Mouse (Mus musculus): ENCODE results near the gene Zfp467.

Gene Zfp467

DNA sequence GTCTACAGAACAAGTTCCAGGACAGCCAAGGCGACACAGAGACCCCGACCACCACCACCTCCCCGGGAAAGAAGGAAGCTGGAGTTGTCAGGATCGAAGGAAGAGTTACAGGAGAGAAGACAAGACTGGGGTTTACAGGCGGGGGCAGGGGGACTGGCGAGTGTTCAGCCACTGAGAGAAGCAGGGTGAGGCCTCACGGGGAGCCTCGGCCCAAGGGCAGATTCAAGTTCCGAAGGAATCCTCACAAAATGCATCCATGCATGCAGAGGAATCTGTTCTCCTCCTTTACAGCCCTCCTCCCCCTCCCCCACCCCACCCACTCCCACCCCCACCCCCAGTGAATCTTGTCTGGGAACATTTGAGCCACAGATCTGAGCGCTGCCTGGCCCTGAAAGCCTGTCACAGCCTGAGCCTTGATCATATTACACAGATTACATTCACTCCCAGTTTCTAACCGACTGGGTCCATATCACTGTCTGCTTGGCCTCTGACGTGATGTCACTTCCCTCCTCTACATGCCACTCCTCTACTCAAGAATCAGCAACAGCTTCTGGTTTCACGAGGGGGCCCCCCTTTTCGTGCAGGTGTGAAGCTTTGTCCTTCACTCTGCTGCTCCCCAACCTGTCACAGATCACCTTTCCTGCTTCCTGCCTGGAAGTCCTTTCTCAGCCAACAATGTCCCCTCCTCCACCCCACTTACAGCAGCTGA lies 5.2 kb downstream of the Zfp467 start:
- DNase-seq (ENCODE audit: extremely low read depth, low read depth, low spot score) = no peak

- DNase-seq (ENCODE audit: extremely low read depth, low read depth, low spot score) = no peak
Observed at GRCm38 (mm10) chr6:48439654-48440053, 6.0 kb downstream of the Zfp467 start.

GRCm38 (mm10) chr6:48438475-48439125 lies 7.0 kb downstream of the Zfp467 start:
- no peak for DNase-seq (ENCODE audit: extremely low read depth, low read depth, low spot score)

- no peak for DNase-seq (ENCODE audit: extremely low read depth, low read depth, low spot score)
Observed at GRCm38 (mm10) chr6:48437679-48438376, 7.8 kb downstream of the Zfp467 start.

- no peak for DNase-seq (ENCODE audit: extremely low read depth, low read depth, low spot score)
Observed at GRCm38 (mm10) chr6:48435706-48436349, 9.8 kb downstream of the Zfp467 start.

DNA sequence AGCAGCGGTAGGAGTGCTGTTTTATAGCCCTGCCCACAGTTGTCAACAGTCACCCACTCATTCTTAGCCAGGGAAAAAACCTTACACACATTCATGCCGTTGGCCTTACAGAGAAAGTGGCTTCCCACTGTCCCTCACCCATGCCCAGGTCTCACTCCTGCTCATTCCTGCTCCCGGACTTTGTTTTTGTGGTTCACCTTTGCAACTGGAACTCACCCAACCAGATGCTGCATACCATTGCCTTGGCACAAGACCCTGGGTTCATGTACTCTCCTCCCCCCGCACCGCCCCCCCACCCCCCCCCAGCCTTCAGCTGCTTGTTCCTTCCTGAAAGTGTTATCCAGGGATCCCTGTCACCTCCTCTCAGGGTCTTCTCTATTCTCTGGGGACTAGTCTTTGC lies 10.5 kb downstream of the Zfp467 start:
- DNase-seq (ENCODE audit: extremely low read depth, low read depth, low spot score) = no peak

- DNase-seq (ENCODE audit: extremely low read depth, low read depth, low spot score) = peak; percentile 47
Observed at GRCm38 (mm10) chr6:48434651-48435050, 11.0 kb downstream of the Zfp467 start.

GRCm38 (mm10) chr6:48432893-48433816 lies 12.5 kb downstream of the Zfp467 start:
- DNase-seq (ENCODE audit: extremely low read depth, low read depth, low spot score) = peak; percentile 69

- no peak for DNase-seq (ENCODE audit: extremely low read depth, low read depth, low spot score)
Observed at GRCm38 (mm10) chr6:48430748-48431147, 14.9 kb downstream of the Zfp467 start.

DNA sequence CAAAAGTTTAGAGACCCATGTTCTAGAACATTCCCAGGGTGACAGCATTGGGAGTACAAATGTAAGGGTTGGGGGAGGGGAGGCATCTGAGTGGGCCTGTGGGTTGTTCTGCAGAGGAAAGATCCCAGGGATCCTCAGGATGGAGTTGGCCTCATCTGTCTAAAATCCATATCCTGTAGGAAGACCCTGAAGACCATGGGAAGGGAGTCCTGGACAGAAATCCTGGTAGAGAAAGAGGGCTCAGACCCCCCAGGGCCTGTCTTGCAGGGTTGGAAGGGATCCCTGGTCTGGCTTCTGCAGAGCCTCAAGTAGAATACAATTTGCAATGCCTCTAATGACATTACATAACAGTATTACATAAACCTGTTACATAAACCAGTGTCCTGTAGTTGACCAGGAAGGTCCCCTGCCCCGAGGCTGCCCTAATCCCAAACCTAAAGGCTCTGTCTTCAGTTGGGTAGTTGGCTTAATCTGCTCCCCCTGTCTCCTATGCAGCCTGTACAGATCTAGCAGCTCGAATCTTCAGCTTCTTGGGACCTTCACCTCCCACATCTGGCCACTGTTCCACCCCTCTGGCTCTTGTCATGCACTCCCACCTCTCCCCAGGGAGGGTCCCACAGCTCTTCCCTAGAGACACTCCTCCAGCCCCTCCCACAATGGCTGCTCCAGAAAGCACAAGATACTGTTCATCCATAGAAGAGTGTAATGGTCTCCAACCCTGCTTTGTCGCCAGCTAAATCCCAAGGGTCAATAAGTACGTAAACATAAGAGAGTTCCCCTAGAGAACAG lies 16.7 kb downstream of the Zfp467 start:
- DNase-seq (ENCODE audit: extremely low read depth, low read depth, low spot score) = no peak

- DNase-seq (ENCODE audit: extremely low read depth, low read depth, low spot score) = no peak
Observed at GRCm38 (mm10) chr6:48426956-48427355, 18.7 kb downstream of the Zfp467 start.

DNA sequence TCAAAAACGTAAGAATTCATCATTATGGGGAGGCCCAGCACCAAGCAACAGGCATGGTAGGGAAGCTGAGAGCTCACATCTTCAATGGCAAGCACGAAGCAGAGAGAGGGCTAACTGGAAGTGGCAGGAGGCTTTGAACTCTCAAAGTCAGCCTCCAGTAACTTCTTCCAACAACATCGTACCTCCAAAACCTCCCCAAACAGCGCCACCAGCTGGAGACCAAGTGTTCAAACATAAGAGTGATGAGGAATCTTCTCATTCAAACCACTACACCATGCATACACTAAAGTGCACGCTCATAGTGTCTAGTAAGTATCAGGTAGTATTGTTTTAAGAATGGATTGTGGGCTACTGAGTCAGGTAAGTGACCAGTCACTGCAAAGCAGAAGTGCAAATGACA lies 21.6 kb downstream of the Zfp467 start:
- DNase-seq (ENCODE audit: extremely low read depth, low read depth, low spot score) = no peak

DNA sequence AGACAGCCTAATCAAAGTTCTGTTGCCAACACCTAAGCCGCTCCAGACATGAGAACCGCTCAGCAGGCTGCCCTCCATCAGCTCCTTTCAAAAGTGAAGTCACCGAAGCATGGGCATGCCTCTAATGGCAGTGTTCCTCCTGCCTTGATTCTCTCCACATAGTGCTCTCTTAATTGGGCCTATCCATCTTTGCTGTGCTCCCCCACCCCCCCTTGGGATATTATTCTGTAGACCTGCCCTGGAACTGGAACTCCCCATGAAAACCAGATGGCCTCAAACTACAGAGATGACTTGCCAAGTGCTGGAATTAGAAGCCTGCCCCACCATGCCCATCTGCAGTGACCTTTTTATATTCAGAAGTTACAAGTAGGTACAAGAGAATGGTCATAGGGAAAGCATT lies 22.3 kb downstream of the Zfp467 start:
- DNase-seq (ENCODE audit: extremely low read depth, low read depth, low spot score) = no peak

- no peak for DNase-seq (ENCODE audit: extremely low read depth, low read depth, low spot score)
Observed at GRCm38 (mm10) chr6:48420647-48421046, 25.0 kb downstream of the Zfp467 start.

GRCm38 (mm10) chr6:48416486-48416885 lies 29.1 kb downstream of the Zfp467 start:
- no peak for DNase-seq (ENCODE audit: extremely low read depth, low read depth, low spot score)

- DNase-seq (ENCODE audit: extremely low read depth, low read depth, low spot score) = no peak
Observed at GRCm38 (mm10) chr6:48415636-48416035, 30.0 kb downstream of the Zfp467 start.

- no peak for DNase-seq (ENCODE audit: extremely low read depth, low read depth, low spot score)
Observed at GRCm38 (mm10) chr6:48414886-48415285, 30.7 kb downstream of the Zfp467 start.

DNA sequence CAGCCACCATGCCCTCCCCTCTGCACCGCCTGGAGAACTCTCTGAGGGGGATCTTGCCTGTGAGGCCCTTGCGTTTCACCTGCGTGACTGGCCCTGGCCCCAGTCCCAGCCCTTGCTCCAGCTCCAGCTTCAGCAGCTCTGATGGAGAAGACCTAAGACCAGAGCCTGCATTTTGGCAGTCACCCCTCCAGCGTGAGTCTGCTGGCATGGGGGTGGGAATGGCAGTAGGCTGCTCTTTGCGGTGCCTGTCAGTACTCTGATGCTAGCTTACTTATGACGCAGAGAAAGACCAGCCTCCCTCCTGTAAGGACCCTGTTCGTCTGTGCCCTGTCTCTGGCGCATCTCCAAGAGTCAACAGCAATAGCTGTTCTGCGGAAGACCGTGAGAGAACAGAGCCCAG lies 32.5 kb downstream of the Zfp467 start:
- DNase-seq (ENCODE audit: extremely low read depth, low read depth, low spot score) = no peak

GRCm38 (mm10) chr6:48412662-48413061 lies 33.0 kb downstream of the Zfp467 start:
- no peak for DNase-seq (ENCODE audit: extremely low read depth, low read depth, low spot score)

- no peak for DNase-seq (ENCODE audit: extremely low read depth, low read depth, low spot score)
Observed at GRCm38 (mm10) chr6:48412147-48412546, 33.5 kb downstream of the Zfp467 start.

Measured in fat pad, adult 2 months (tissue).